Mouse (Mus musculus): ENCODE results near the gene Gm21994. TPM values are rescaled to one million over a fixed set of nuclear protein-coding genes. Genes with fewer than 3 reads are reported as not detected.

Gene Gm21994
- polyA plus RNA-seq (2014; fragmentation: Illumina TruSeq; extraction: RNeasy Lipid Tissue Mini Kit (QIAGEN cat#74804); ENCODE audit: insufficient read depth, low read depth, low replicate concordance) = 1.3 TPM

DNA sequence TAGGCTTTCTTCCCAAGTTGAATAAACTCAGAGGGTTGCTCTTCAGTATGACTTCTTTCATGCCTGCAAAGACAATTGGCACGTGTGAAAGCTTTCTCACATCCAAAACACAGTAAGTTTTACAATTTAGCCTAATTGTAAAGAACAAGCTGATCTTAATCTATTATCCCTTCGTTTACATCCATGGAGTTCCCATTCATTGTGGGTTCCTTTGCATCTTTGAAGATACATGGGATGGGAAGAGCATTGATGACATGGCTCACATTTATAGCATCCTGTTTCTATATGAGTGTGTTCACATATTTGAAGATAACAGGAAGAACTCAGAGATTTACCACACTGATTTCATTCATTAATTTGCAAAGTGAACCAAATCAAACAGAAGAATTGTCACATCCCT lies at the start of gene Gm21994:
Gm21994 (minus strand) TSS at position 101 of the 400 bp plus-strand sequence.

GRCm38 (mm10) chr2:150257291-150257690 lies 1.9 kb upstream of the Gm21994 start, which contains the start of gene Gm14124:
Gene Gm14124 (plus strand): TSS chr2:150257517.

GRCm38 (mm10) chr2:150217600-150218362 lies 37.6 kb downstream of the Gm21994 start, which contains the start of gene Zfp937:
Gene Zfp937 (plus strand): TSS chr2:150218073.

Other genes starting within 250 kb of the Gm21994 start
- gene Zfp120, start 118.9 kb downstream of the Gm21994 start, polyA plus RNA-seq (2014; fragmentation: Illumina TruSeq; extraction: RNeasy Lipid Tissue Mini Kit (QIAGEN cat#74804); ENCODE audit: insufficient read depth, low read depth, low replicate concordance) = 7.8 TPM
- not detected for gene Gm10770, start 75.9 kb downstream of the Gm21994 start, polyA plus RNA-seq (2014; fragmentation: Illumina TruSeq; extraction: RNeasy Lipid Tissue Mini Kit (QIAGEN cat#74804); ENCODE audit: insufficient read depth, low read depth, low replicate concordance)
- not detected for gene Gm14139, start 73.8 kb downstream of the Gm21994 start, polyA plus RNA-seq (2014; fragmentation: Illumina TruSeq; extraction: RNeasy Lipid Tissue Mini Kit (QIAGEN cat#74804); ENCODE audit: insufficient read depth, low read depth, low replicate concordance)
- gene Zfp937, start 37.5 kb downstream of the Gm21994 start, polyA plus RNA-seq (2014; fragmentation: Illumina TruSeq; extraction: RNeasy Lipid Tissue Mini Kit (QIAGEN cat#74804); ENCODE audit: insufficient read depth, low read depth, low replicate concordance) = 1.3 TPM
- not detected for gene Gm14124, start 1.9 kb upstream of the Gm21994 start, polyA plus RNA-seq (2014; fragmentation: Illumina TruSeq; extraction: RNeasy Lipid Tissue Mini Kit (QIAGEN cat#74804); ENCODE audit: insufficient read depth, low read depth, low replicate concordance)
- gene Gm10130, start 68.1 kb upstream of the Gm21994 start, polyA plus RNA-seq (2014; fragmentation: Illumina TruSeq; extraction: RNeasy Lipid Tissue Mini Kit (QIAGEN cat#74804); ENCODE audit: insufficient read depth, low read depth, low replicate concordance) = not detected
- gene 3300002I08Rik, start 107.2 kb upstream of the Gm21994 start, polyA plus RNA-seq (2014; fragmentation: Illumina TruSeq; extraction: RNeasy Lipid Tissue Mini Kit (QIAGEN cat#74804); ENCODE audit: insufficient read depth, low read depth, low replicate concordance) = 1.1 TPM
- gene Zfp442, start 195.9 kb upstream of the Gm21994 start, polyA plus RNA-seq (2014; fragmentation: Illumina TruSeq; extraction: RNeasy Lipid Tissue Mini Kit (QIAGEN cat#74804); ENCODE audit: insufficient read depth, low read depth, low replicate concordance) = 0.50 TPM
- not detected for gene Zfp345, start 229.5 kb upstream of the Gm21994 start, polyA plus RNA-seq (2014; fragmentation: Illumina TruSeq; extraction: RNeasy Lipid Tissue Mini Kit (QIAGEN cat#74804); ENCODE audit: insufficient read depth, low read depth, low replicate concordance)